Mouse (Mus musculus): ENCODE results near the gene Mad1l1. TPM values are rescaled to one million over a fixed set of nuclear protein-coding genes. Genes with fewer than 3 reads are reported as not detected.
A peak's percentile ranks its signal among the peaks of the same experiment; 100 is the strongest.

Mad1l1 gene
- polyA plus RNA-seq, 1 experiment from 2014 or later, result 31.8 TPM

DNA sequence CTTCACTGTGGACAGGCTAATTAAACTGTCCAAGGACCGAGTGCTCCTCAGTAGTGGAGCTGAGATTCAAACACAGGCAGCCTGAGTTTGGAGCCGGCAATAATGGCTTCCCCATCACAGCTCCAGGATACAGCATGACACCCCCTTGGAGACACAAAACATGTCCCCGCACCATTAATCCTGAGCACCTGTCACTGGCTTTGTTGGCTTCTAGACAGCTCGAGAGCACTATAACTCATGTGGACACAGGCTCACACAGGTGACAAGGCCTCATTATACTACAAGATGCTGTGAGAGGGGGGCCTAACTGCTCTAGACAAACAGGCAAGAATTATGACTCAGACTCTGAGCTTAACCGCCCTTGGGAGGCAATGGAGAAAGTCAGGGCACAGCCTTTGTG, 66.1 kb downstream of the Mad1l1 start:
- Histone ChIP-seq H3K9ac (no peak overlapping the region), H3K4me1 (replicated peaks) (peaks cover 24% of the 10 kb centered on the region), H3K36me3 (0 out of 2 replicates have a peak, but pooled peaks cover 9% of the 10 kb centered on the region), H3K4me2 (no peak overlapping the region), H3K27ac (replicated peaks) (no peak overlapping the region), H3K27me3 (no peaks in the 10 kb centered on the region), H3K4me3 (no peak overlapping the region), H3K9me3 (no peaks in the 10 kb centered on the region)
- WGBS, result 37% methylated on average over 5 of the region's 5 CpGs
- peak; percentile 44; the same call in 1 of the 2 replicates for ATAC-seq (ENCODE audit: low read depth)

DNA sequence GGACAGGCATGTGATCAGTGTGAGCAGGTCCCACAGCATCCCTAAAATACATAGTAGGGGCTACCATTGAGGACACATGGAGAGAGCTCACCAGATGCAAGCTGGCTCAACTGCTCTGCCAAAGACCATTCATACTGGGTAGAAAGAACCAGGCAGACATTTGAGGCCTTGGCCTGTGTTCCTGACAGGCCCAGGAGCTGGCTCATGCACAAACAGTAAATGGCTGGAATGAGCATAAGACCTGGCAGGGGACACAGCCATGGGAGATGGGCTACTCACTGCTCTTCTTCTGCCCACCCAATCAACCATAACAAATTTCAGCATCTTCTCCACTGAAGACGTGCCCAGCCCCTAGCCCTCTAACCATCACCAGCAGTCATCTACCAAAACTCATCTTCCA, 66.7 kb downstream of the Mad1l1 start:
- Histone ChIP-seq H3K36me3 (0 out of 2 replicates have a peak, but pooled peaks cover 3% of the 10 kb centered on the region), H3K9me3 (no peaks in the 10 kb centered on the region), H3K4me3 (no peak overlapping the region), H3K4me1 (replicated peaks) (peaks cover 28% of the 10 kb centered on the region), H3K9ac (no peak overlapping the region), H3K27me3 (no peaks in the 10 kb centered on the region), H3K4me2 (no peak overlapping the region), H3K27ac (replicated peaks) (no peak overlapping the region)
- ATAC-seq (ENCODE audit: low read depth), result no peak
- 89% methylated on average over 1 of the region's 1 CpGs for WGBS

DNA sequence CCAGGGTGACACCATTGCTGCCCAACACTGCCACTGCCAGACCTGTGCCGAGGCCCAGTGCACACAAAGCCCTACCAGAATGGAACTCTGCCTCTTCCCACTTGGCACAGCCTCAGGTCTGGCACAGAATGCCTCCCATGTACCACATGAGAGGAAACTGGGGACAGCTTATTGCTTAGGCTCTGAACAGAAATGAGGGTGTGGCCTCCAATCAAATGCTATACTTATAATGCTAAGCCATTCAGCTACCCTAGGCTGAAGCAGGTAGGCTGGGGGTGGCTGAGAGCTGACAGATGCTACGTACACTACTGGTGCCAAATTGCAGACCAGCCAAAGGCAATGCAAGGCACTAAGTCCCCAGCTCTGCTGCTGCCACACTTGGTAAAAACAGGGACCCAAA, 69.4 kb downstream of the Mad1l1 start:
- Histone ChIP-seq H3K4me3 (no peak overlapping the region), H3K36me3 (no peaks in the 10 kb centered on the region), H3K27me3 (no peaks in the 10 kb centered on the region), H3K9ac (no peak overlapping the region), H3K4me1 (replicated peaks) (peaks cover 32% of the 10 kb centered on the region), H3K9me3 (no peaks in the 10 kb centered on the region), H3K27ac (replicated peaks) (no peak overlapping the region), H3K4me2 (no peak overlapping the region)
- no peak for ATAC-seq (ENCODE audit: low read depth)
- 79% methylated on average over 2 of the region's 2 CpGs for WGBS

DNA sequence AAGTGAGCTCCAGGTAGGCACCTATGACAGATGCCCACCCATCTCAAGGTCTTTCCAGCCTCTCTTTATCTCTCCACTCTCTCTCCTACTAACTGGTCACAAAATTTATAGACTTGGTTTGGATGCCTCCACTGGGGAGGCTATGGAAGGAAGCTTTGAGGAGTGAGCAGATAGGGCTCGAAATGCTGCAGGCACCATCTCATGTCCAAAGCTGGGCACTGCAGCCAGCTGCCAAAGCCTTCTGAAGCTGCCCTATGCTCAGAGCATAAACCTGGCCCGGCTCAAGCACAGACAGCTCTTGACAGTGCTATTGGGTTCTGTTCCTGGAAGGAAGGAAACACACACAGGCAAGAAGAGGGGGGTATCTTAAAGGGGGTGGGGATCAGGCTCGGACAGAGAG, 71.0 kb downstream of the Mad1l1 start:
- Histone ChIP-seq H3K27ac (replicated peaks) (no peak overlapping the region), H3K4me1 (replicated peaks) (peaks cover 18% of the 10 kb centered on the region), H3K36me3 (no peaks in the 10 kb centered on the region), H3K4me3 (no peak overlapping the region), H3K27me3 (no peaks in the 10 kb centered on the region), H3K4me2 (no peak overlapping the region), H3K9me3 (no peaks in the 10 kb centered on the region), H3K9ac (no peak overlapping the region)
- ATAC-seq (ENCODE audit: low read depth), result peak; percentile 38; the same call in 1 of the 2 replicates
- WGBS, result 89% methylated on average over 3 of the region's 3 CpGs

DNA sequence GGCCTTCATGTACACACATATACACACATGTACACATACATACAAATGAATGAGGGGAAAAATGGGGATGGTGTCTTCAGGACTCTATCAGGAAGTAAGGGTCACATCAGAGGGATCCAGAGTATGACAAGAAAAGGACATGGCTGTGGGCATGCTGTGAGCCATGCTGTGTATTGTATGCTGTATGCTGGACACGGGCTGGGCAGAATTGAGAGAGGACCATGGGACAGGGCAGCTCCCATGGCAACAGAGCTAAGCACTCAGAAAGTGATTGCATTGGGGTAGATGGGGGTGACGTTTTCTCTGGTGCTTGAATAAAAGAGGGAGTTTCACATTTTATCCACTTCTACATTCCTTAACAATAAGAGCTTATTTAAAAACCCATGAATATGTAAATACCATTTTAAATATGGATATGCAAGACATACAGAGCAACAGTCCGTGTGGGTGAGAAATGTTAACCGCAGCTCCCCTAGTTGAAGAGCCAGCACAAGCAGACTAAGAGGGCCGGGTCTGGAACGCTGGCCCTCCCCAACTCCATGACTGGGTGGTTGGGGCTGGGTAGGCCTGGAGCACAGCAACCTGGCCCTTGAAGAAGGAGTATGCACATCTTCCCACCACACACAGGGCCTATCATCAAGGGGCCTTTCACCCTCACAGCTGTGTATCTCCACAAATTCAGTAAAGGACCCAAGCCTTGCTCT, 71.8 kb downstream of the Mad1l1 start:
- ATAC-seq (ENCODE audit: low read depth), result no peak
- no peak overlapping the region for H3K4me2 ChIP-seq
- peaks cover 9% of the 10 kb centered on the region for H3K4me1 ChIP-seq (replicated peaks)
- no peaks in the 10 kb centered on the region for H3K36me3 ChIP-seq
- H3K9me3 ChIP-seq, result no peaks in the 10 kb centered on the region
- no peak overlapping the region for H3K4me3 ChIP-seq
- no peaks in the 10 kb centered on the region for H3K27me3 ChIP-seq
- H3K27ac ChIP-seq (replicated peaks), result no peak overlapping the region
- WGBS, result 70% methylated on average over 6 of the region's 6 CpGs
- H3K9ac ChIP-seq, result no peak overlapping the region

DNA sequence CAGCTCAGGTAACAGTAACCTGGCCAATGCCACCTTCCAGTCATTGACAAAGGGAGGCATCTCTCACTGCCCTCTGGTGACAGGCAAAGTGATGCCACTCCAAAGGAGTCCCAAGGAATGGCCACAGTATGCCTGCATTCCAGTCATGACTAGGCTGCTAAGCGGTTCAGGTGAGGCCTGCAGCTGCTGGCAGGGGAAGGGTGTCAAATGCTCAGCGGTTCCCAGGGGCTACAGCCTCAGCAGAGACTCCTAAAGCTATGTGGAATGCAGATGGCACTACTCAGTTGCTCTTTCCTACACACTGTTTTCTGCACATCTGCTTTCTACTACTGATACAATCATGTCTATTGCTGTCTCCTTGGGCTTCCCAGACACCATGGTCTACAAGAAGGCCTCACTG, 73.3 kb downstream of the Mad1l1 start:
- no peaks in the 10 kb centered on the region for H3K9me3 ChIP-seq
- no peak overlapping the region for H3K4me2 ChIP-seq
- H3K27me3 ChIP-seq, result no peaks in the 10 kb centered on the region
- no peak for ATAC-seq (ENCODE audit: low read depth)
- WGBS, result 81% methylated on average over 2 of the region's 2 CpGs
- H3K4me3 ChIP-seq, result no peak overlapping the region
- H3K4me1 ChIP-seq (replicated peaks), result peaks cover 8% of the 10 kb centered on the region
- no peak overlapping the region for H3K27ac ChIP-seq (replicated peaks)
- H3K9ac ChIP-seq, result no peak overlapping the region
- no peaks in the 10 kb centered on the region for H3K36me3 ChIP-seq

DNA sequence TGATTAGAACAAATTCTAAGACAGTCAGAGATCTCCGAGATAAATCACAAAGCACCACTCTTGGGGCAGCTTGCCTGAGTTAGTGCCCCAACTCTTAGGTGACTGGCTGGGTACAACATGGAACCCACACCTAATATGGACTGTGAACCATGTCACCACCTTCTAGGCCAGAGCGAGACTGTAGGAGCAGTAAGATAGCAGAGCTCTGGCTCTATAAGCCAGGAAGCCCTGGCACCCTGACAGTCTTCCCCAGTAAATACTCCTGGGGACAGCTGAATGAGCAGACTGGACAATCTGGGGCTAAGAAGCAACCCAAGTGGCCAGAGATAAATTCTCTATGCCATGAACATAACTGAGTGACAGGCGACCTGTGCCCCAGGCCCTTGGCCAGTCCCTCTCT, 81.1 kb downstream of the Mad1l1 start:
- no peaks in the 10 kb centered on the region for H3K27me3 ChIP-seq
- no peak overlapping the region for H3K27ac ChIP-seq (replicated peaks)
- no peaks in the 10 kb centered on the region for H3K9me3 ChIP-seq
- H3K4me1 ChIP-seq (replicated peaks), result peaks cover 19% of the 10 kb centered on the region
- no peak overlapping the region for H3K4me3 ChIP-seq
- ATAC-seq (ENCODE audit: low read depth), result no peak
- no peaks in the 10 kb centered on the region for H3K36me3 ChIP-seq
- WGBS, result 95% methylated on average over 3 of the region's 3 CpGs
- no peak overlapping the region for H3K9ac ChIP-seq
- no peak overlapping the region for H3K4me2 ChIP-seq

DNA sequence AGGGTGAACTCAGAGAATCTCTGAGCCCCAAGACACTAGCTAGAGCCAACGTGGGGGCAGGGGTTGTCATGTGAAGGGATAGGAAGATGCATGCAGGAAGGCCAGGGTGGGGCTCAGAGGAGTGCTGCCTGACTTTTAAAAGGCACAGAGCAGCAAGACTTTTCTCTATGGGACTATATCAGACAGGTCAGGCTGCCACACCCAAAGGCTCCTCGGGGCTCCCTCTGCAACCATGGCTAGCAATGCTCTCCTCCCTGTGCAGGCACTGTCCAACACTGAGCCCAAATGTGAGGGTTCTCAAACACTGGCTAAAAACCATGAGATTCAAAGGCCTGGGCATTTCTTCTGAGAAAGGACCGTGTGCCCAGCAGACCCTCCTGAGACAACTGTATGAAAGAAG, 82.5 kb downstream of the Mad1l1 start:
- Histone ChIP-seq H3K4me1 (replicated peaks) (peaks cover 26% of the 10 kb centered on the region), H3K4me3 (no peak overlapping the region), H3K27ac (replicated peaks) (no peak overlapping the region), H3K9me3 (no peaks in the 10 kb centered on the region), H3K27me3 (no peaks in the 10 kb centered on the region), H3K36me3 (no peaks in the 10 kb centered on the region), H3K9ac (no peak overlapping the region), H3K4me2 (no peak overlapping the region)
- ATAC-seq (ENCODE audit: low read depth), result no peak
- 85% methylated on average over 3 of the region's 3 CpGs for WGBS

- no peaks in the 10 kb centered on the region for H3K9me3 ChIP-seq
- 94% methylated on average over 6 of the region's 6 CpGs for WGBS
- peaks cover 22% of the 10 kb centered on the region for H3K4me1 ChIP-seq (replicated peaks)
- no peak overlapping the region for H3K4me2 ChIP-seq
- H3K4me3 ChIP-seq, result no peak overlapping the region
- H3K9ac ChIP-seq, result no peak overlapping the region
- H3K27ac ChIP-seq (replicated peaks), result no peak overlapping the region
- ATAC-seq (ENCODE audit: low read depth), result no peak
- H3K36me3 ChIP-seq, result no peaks in the 10 kb centered on the region
- H3K27me3 ChIP-seq, result no peaks in the 10 kb centered on the region
These were observed 90.5 kb downstream of the Mad1l1 start for GRCm38 (mm10) chr5:140230818-140231217.

- H3K36me3 ChIP-seq, result no peaks in the 10 kb centered on the region
- 85% methylated on average over 3 of the region's 3 CpGs for WGBS
- H3K9me3 ChIP-seq, result no peaks in the 10 kb centered on the region
- H3K4me2 ChIP-seq, result no peak overlapping the region
- H3K27me3 ChIP-seq, result no peaks in the 10 kb centered on the region
- no peak overlapping the region for H3K4me3 ChIP-seq
- no peak overlapping the region for H3K27ac ChIP-seq (replicated peaks)
- no peak overlapping the region for H3K9ac ChIP-seq
- ATAC-seq (ENCODE audit: low read depth), result no peak
- H3K4me1 ChIP-seq (replicated peaks), result peaks cover 20% of the 10 kb centered on the region
These were observed 93.0 kb downstream of the Mad1l1 start for GRCm38 (mm10) chr5:140228306-140228705.

- H3K27me3 ChIP-seq, result no peaks in the 10 kb centered on the region
- H3K4me3 ChIP-seq, result no peak overlapping the region
- no peak overlapping the region for H3K4me2 ChIP-seq
- peaks cover 30% of the 10 kb centered on the region for H3K4me1 ChIP-seq (replicated peaks)
- no peaks in the 10 kb centered on the region for H3K36me3 ChIP-seq
- H3K9me3 ChIP-seq, result no peaks in the 10 kb centered on the region
- 77% methylated on average over 3 of the region's 3 CpGs for WGBS
- no peak overlapping the region for H3K27ac ChIP-seq (replicated peaks)
- ATAC-seq (ENCODE audit: low read depth), result no peak
- no peak overlapping the region for H3K9ac ChIP-seq
These were observed 94.5 kb downstream of the Mad1l1 start for GRCm38 (mm10) chr5:140226871-140227270.

DNA sequence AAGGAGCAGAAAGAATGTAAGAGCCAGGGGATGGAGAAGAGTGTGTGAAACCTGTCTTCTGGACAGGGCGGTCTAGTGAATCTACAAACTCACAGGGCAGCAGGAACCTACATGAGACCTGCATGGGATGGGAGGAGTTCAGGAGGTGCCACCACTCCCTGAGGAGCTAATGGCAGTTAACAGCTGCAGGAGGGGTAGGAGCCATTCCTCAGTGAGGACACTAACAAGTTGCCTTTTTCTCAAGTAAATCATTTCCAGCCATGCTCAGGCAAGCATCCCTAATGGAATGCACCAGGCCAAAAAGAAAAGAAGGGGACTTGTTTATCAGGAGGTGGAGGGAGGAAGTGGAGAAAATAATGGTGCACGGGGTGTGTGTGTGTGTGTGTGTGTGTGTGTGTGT, 95.5 kb downstream of the Mad1l1 start:
- Histone ChIP-seq H3K4me2 (no peak overlapping the region), H3K4me1 (replicated peaks) (peaks cover 40% of the 10 kb centered on the region), H3K27me3 (no peaks in the 10 kb centered on the region), H3K9me3 (no peaks in the 10 kb centered on the region), H3K36me3 (no peaks in the 10 kb centered on the region), H3K9ac (no peak overlapping the region), H3K27ac (replicated peaks) (no peak overlapping the region), H3K4me3 (no peak overlapping the region)
- no peak for ATAC-seq (ENCODE audit: low read depth)
- WGBS, result 65% methylated on average over 2 of the region's 2 CpGs

GRCm38 (mm10) chr5:140225103-140225502, 96.2 kb downstream of the Mad1l1 start:
- H3K9me3 ChIP-seq, result no peaks in the 10 kb centered on the region
- no peak overlapping the region for H3K9ac ChIP-seq
- H3K4me3 ChIP-seq, result no peak overlapping the region
- WGBS, result 87% methylated on average over 2 of the region's 2 CpGs
- no peak overlapping the region for H3K27ac ChIP-seq (replicated peaks)
- ATAC-seq (ENCODE audit: low read depth), result no peak
- no peak overlapping the region for H3K4me2 ChIP-seq
- no peaks in the 10 kb centered on the region for H3K36me3 ChIP-seq
- peaks cover 47% of the 10 kb centered on the region for H3K4me1 ChIP-seq (replicated peaks)
- no peaks in the 10 kb centered on the region for H3K27me3 ChIP-seq
